Mouse (Mus musculus): ENCODE data around the gene Tmem274. TPM values are rescaled to one million over a fixed set of nuclear protein-coding genes. Genes with fewer than 3 reads are reported as not detected.
A peak's percentile ranks its signal among the peaks of the same experiment; 100 is the strongest.

The Tmem274 gene
- polyA plus RNA-seq, 1 experiment from 2014 or later: 0.38 TPM

GRCm38 (mm10) chr4:149511221-149511646 is 34.1 kb downstream of the Tmem274 start:
- no peak overlapping the region for H3K9ac ChIP-seq (ENCODE audit: low read depth, low read length)
- no peaks in the 10 kb centered on the region for H3K4me1 ChIP-seq (ENCODE audit: control insufficient read depth, insufficient read depth, low read length)
- no peaks in the 10 kb centered on the region for H3K27me3 ChIP-seq (replicated peaks; ENCODE audit: control insufficient read depth, insufficient read depth, low read length)
- H3K9me3 ChIP-seq (ENCODE audit: control insufficient read depth, low read length): no peaks in the 10 kb centered on the region
- ATAC-seq: no peak
- no peak overlapping the region for H3K4me2 ChIP-seq (ENCODE audit: low read depth, low read length)
- no peak overlapping the region for H3K27ac ChIP-seq (ENCODE audit: low read length)
- H3K4me3 ChIP-seq (ENCODE audit: low read length): no peak overlapping the region
- H3K36me3 ChIP-seq (ENCODE audit: control insufficient read depth, insufficient read depth, low read length): no peaks in the 10 kb centered on the region
- WGBS: 57% methylated on average over 6 of the region's 6 CpGs

DNA sequence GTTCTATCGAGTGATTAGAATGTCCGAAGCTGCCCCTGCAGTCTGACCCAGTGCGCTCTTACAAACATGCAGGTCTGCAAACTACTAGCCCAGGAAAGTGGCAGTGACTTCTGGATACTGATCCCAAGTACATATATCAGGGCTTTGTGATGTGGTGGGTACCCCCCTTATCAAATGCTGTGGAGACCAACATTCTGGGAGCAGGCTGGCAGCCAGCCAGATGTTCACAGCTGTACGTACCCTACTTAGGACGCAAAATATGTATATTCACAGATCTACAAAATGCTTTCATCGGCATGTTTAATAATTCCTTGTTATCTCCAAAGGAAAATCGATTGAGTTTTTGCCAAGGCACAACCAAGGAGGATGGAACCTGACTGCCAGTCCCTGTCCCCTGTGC is 34.9 kb downstream of the Tmem274 start:
- no peak for ATAC-seq
- H3K9ac ChIP-seq (ENCODE audit: low read depth, low read length): no peak overlapping the region
- H3K27ac ChIP-seq (ENCODE audit: low read length): no peak overlapping the region
- H3K27me3 ChIP-seq (replicated peaks; ENCODE audit: control insufficient read depth, insufficient read depth, low read length): no peaks in the 10 kb centered on the region
- WGBS: 75% methylated on average over 7 of the region's 7 CpGs
- no peaks in the 10 kb centered on the region for H3K36me3 ChIP-seq (ENCODE audit: control insufficient read depth, insufficient read depth, low read length)
- no peak overlapping the region for H3K4me3 ChIP-seq (ENCODE audit: low read length)
- H3K4me2 ChIP-seq (ENCODE audit: low read depth, low read length): no peak overlapping the region
- H3K4me1 ChIP-seq (ENCODE audit: control insufficient read depth, insufficient read depth, low read length): no peaks in the 10 kb centered on the region
- no peaks in the 10 kb centered on the region for H3K9me3 ChIP-seq (ENCODE audit: control insufficient read depth, low read length)

GRCm38 (mm10) chr4:149515706-149516105 is 38.5 kb downstream of the Tmem274 start:
- H3K9ac ChIP-seq (ENCODE audit: low read depth, low read length): no peak overlapping the region
- H3K36me3 ChIP-seq (ENCODE audit: control insufficient read depth, insufficient read depth, low read length): no peaks in the 10 kb centered on the region
- WGBS: 93% methylated on average over 5 of the region's 5 CpGs
- H3K4me2 ChIP-seq (ENCODE audit: low read depth, low read length): no peak overlapping the region
- no peaks in the 10 kb centered on the region for H3K9me3 ChIP-seq (ENCODE audit: control insufficient read depth, low read length)
- no peaks in the 10 kb centered on the region for H3K27me3 ChIP-seq (replicated peaks; ENCODE audit: control insufficient read depth, insufficient read depth, low read length)
- no peak overlapping the region for H3K4me3 ChIP-seq (ENCODE audit: low read length)
- ATAC-seq: no peak
- no peak overlapping the region for H3K27ac ChIP-seq (ENCODE audit: low read length)
- peaks cover 8% of the 10 kb centered on the region; the same call in 1 of the 2 replicates for H3K4me1 ChIP-seq (ENCODE audit: control insufficient read depth, insufficient read depth, low read length)

DNA sequence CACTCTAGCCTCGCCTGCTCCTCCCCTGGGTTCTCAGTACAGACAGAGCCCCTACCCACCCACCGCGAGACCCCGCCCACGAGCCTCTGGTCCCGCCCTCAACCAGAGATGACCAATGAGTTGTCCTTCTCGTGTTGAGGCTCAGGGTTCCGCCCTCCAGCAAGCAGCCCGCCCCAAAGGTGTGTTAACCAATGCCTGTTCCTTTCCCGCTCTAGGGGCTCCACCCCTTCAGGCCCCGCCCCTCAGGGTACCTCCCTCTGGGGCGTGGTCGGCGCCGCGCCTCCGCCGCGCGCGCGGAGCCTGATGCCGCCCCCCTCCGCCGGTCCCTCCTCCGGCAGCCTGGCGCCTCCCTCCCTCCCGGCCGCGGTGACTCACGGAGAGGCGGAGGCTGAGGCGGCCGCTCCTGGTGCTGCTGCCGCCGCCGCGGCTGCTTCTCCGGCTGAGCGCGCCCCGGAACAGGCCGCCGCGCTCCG is 40.7 kb downstream of the Tmem274 start, which contains the start of gene Ctnnbip1:
Gene Ctnnbip1 (plus strand): TSS at position 369 of the 473 bp plus-strand sequence.
- peak within 1 kb of the TSS; percentile 90 for H3K9ac ChIP-seq (ENCODE audit: low read depth, low read length)
- WGBS: under 1% methylated on average over 40 of the region's 46 CpGs
- no peaks in the 10 kb centered on the region for H3K27me3 ChIP-seq (replicated peaks; ENCODE audit: control insufficient read depth, insufficient read depth, low read length)
- peak; percentile 98 for ATAC-seq
- no peaks in the 10 kb centered on the region for H3K9me3 ChIP-seq (ENCODE audit: control insufficient read depth, low read length)
- H3K4me2 ChIP-seq (ENCODE audit: low read depth, low read length): peak within 1 kb of the TSS; percentile 95
- peak within 1 kb of the TSS; percentile 81 for H3K4me3 ChIP-seq (ENCODE audit: low read length)
- H3K27ac ChIP-seq (ENCODE audit: low read length): peak within 1 kb of the TSS; percentile 66
- H3K36me3 ChIP-seq (ENCODE audit: control insufficient read depth, insufficient read depth, low read length): no peaks in the 10 kb centered on the region
- peaks cover 8% of the 10 kb centered on the region; the same call in 1 of the 2 replicates for H3K4me1 ChIP-seq (ENCODE audit: control insufficient read depth, insufficient read depth, low read length)

GRCm38 (mm10) chr4:149518351-149519220 is 41.4 kb downstream of the Tmem274 start:
- WGBS: 3% methylated on average over 52 of the region's 52 CpGs
- peak overlapping the region; percentile 90 for H3K9ac ChIP-seq (ENCODE audit: low read depth, low read length)
- H3K27ac ChIP-seq (ENCODE audit: low read length): peak overlapping the region; percentile 66
- ATAC-seq: no peak; the same call in 1 of the 2 replicates
- H3K9me3 ChIP-seq (ENCODE audit: control insufficient read depth, low read length): no peaks in the 10 kb centered on the region
- H3K27me3 ChIP-seq (replicated peaks; ENCODE audit: control insufficient read depth, insufficient read depth, low read length): no peaks in the 10 kb centered on the region
- peaks cover 8% of the 10 kb centered on the region; the same call in 1 of the 2 replicates for H3K4me1 ChIP-seq (ENCODE audit: control insufficient read depth, insufficient read depth, low read length)
- H3K4me3 ChIP-seq (ENCODE audit: low read length): peak overlapping the region; percentile 81
- H3K36me3 ChIP-seq (ENCODE audit: control insufficient read depth, insufficient read depth, low read length): no peaks in the 10 kb centered on the region
- peak overlapping the region; percentile 95 for H3K4me2 ChIP-seq (ENCODE audit: low read depth, low read length)

GRCm38 (mm10) chr4:149521258-149521657 is 44.1 kb downstream of the Tmem274 start:
- H3K4me2 ChIP-seq (ENCODE audit: low read depth, low read length): no peak overlapping the region

DNA sequence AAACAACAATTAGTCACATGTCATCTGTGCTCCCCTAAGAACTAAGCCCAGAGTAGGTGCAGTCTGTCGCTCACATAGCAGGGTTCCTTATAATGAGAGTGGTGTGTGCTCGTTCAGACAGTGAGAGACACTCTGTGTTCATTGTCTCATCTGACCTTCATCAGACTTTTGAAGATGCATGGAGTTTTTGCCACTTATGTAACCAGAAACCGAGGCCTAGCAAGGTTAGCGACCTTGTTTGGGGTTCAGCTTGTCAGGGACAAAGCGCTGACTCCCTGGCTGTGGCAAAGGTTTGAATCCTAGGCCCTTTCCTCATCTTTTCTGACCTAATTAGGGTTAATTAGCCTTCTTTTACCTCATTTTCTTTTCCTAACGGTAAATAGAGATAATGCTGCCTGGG is 46.8 kb downstream of the Tmem274 start:
- Histone ChIP-seq H3K9ac (ENCODE audit: low read depth, low read length) (no peak overlapping the region), H3K36me3 (ENCODE audit: control insufficient read depth, insufficient read depth, low read length) (no peaks in the 10 kb centered on the region), H3K27me3 (replicated peaks; ENCODE audit: control insufficient read depth, insufficient read depth, low read length) (no peaks in the 10 kb centered on the region), H3K4me2 (ENCODE audit: low read depth, low read length) (no peak overlapping the region), H3K4me3 (ENCODE audit: low read length) (no peak overlapping the region), H3K9me3 (ENCODE audit: control insufficient read depth, low read length) (no peaks in the 10 kb centered on the region), H3K4me1 (ENCODE audit: control insufficient read depth, insufficient read depth, low read length) (peaks cover 18% of the 10 kb centered on the region), H3K27ac (ENCODE audit: low read length) (no peak overlapping the region)
- ATAC-seq: no peak
- 84% methylated on average over 6 of the region's 6 CpGs for WGBS

More at GRCm38 (mm10) chr4:149521258-149521657, 44.1 kb downstream of the Tmem274 start:
- H3K36me3 ChIP-seq (ENCODE audit: control insufficient read depth, insufficient read depth, low read length): no peaks in the 10 kb centered on the region
- no peak overlapping the region for H3K4me3 ChIP-seq (ENCODE audit: low read length)
- H3K9me3 ChIP-seq (ENCODE audit: control insufficient read depth, low read length): no peaks in the 10 kb centered on the region
- H3K27me3 ChIP-seq (replicated peaks; ENCODE audit: control insufficient read depth, insufficient read depth, low read length): no peaks in the 10 kb centered on the region
- ATAC-seq: no peak
- WGBS: 69% methylated on average over 10 of the region's 10 CpGs
- H3K27ac ChIP-seq (ENCODE audit: low read length): no peak overlapping the region
- no peak overlapping the region for H3K9ac ChIP-seq (ENCODE audit: low read depth, low read length)
- H3K4me1 ChIP-seq (ENCODE audit: control insufficient read depth, insufficient read depth, low read length): peaks cover 16% of the 10 kb centered on the region

DNA sequence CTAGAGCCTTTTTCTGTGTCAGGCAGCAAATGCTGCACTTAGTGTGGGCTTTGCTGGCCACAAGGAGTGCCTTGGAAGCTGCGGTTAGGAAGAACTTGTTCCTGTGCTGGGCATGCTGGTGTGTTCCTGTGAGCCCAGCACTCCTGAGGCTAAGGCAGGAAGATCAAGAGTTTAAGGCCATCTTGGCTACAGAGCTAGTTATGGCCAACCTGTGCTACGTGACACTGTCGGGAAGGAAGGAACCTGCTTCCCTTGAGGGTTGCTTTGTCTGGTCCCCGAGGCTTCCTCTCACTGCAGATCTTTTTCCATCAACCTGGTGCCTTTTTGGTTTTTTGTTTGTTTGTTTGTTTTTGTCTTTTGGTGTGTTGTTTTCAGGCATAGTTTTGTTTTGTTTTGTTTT is 48.0 kb downstream of the Tmem274 start:
- Histone ChIP-seq H3K27ac (ENCODE audit: low read length) (no peak overlapping the region), H3K4me1 (ENCODE audit: control insufficient read depth, insufficient read depth, low read length) (peaks cover 14% of the 10 kb centered on the region)
- no peak for ATAC-seq

GRCm38 (mm10) chr4:149525811-149526210 is 48.6 kb downstream of the Tmem274 start:
- 71% methylated on average over 6 of the region's 6 CpGs for WGBS
- Histone ChIP-seq H3K27ac (ENCODE audit: low read length) (no peak overlapping the region), H3K9ac (ENCODE audit: low read depth, low read length) (peak overlapping the region; percentile 22), H3K9me3 (ENCODE audit: control insufficient read depth, low read length) (no peaks in the 10 kb centered on the region), H3K4me3 (ENCODE audit: low read length) (no peak overlapping the region), H3K4me1 (ENCODE audit: control insufficient read depth, insufficient read depth, low read length) (peaks cover 14% of the 10 kb centered on the region), H3K36me3 (ENCODE audit: control insufficient read depth, insufficient read depth, low read length) (no peaks in the 10 kb centered on the region), H3K4me2 (ENCODE audit: low read depth, low read length) (no peak overlapping the region), H3K27me3 (replicated peaks; ENCODE audit: control insufficient read depth, insufficient read depth, low read length) (no peaks in the 10 kb centered on the region)
- 0 out of 2 replicates have a peak, but pooled peaks have one; percentile 16 for ATAC-seq

More for the DNA sequence above, 48.0 kb downstream of the Tmem274 start:
- no peaks in the 10 kb centered on the region for H3K36me3 ChIP-seq (ENCODE audit: control insufficient read depth, insufficient read depth, low read length)
- WGBS: 80% methylated on average over 4 of the region's 4 CpGs
- no peak overlapping the region for H3K9ac ChIP-seq (ENCODE audit: low read depth, low read length)
- no peak overlapping the region for H3K4me2 ChIP-seq (ENCODE audit: low read depth, low read length)
- H3K4me3 ChIP-seq (ENCODE audit: low read length): no peak overlapping the region
- H3K27me3 ChIP-seq (replicated peaks; ENCODE audit: control insufficient read depth, insufficient read depth, low read length): no peaks in the 10 kb centered on the region
- no peaks in the 10 kb centered on the region for H3K9me3 ChIP-seq (ENCODE audit: control insufficient read depth, low read length)

Measured in intestine, embryonic 16.5 days (tissue).